Mouse (Mus musculus): ENCODE measurements at regions not wholly inside any gene's neighbourhood (a gene's known extent, or its start where the extent isn't known, plus 50 kb on each side); places are given as distances from the start of the nearest gene placed in this dataset.

DNA sequence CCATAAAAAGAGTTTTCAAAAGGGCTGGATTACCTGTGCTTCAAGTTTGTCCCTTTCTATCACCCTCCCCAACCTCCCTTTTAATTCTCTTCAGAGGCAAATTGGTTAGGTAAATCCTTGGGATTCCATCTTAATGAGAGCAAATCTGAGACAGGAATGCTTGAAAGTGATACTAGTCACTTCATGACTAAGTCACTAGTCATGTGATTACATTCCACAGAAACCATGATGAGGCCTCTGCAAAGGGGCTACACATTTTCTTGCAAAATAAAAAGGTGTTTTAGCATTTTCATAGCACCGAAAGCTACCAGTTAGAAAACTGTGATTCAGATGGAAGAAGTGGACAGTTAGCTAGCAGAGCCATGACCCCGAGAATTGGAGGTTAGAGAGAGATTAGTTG lies 473.0 kb upstream of the Gm9747 start:
- Histone ChIP-seq H3K4me3 (ENCODE audit: low read length) (no peak overlapping the region), H3K27me3 (replicated peaks; ENCODE audit: control insufficient read depth, insufficient read depth, low read length) (no peaks in the 10 kb centered on the region), H3K27ac (ENCODE audit: low read length) (no peak overlapping the region), H3K9me3 (ENCODE audit: control insufficient read depth, low read length) (no peaks in the 10 kb centered on the region), H3K4me1 (ENCODE audit: control insufficient read depth, insufficient read depth, low read length) (no peaks in the 10 kb centered on the region), H3K9ac (ENCODE audit: low read depth, low read length) (no peak overlapping the region), H3K4me2 (ENCODE audit: low read depth, low read length) (no peak overlapping the region), H3K36me3 (ENCODE audit: control insufficient read depth, insufficient read depth, low read length) (no peaks in the 10 kb centered on the region)
- WGBS: 81% methylated on average over 2 of the region's 2 CpGs
- no peak for ATAC-seq

- Histone ChIP-seq H3K9me3 (ENCODE audit: control insufficient read depth, low read length) (no peaks in the 10 kb centered on the region), H3K4me2 (ENCODE audit: low read depth, low read length) (no peak overlapping the region), H3K4me1 (ENCODE audit: control insufficient read depth, insufficient read depth, low read length) (no peaks in the 10 kb centered on the region), H3K27me3 (replicated peaks; ENCODE audit: control insufficient read depth, insufficient read depth, low read length) (no peaks in the 10 kb centered on the region), H3K9ac (ENCODE audit: low read depth, low read length) (no peak overlapping the region), H3K4me3 (ENCODE audit: low read length) (no peak overlapping the region), H3K36me3 (ENCODE audit: control insufficient read depth, insufficient read depth, low read length) (no peaks in the 10 kb centered on the region), H3K27ac (ENCODE audit: low read length) (no peak overlapping the region)
- no peak for ATAC-seq
- 89% methylated on average over 3 of the region's 3 CpGs for WGBS
These were observed 461.2 kb upstream of the Gm9747 start for GRCm38 (mm10) chr1:81771704-81772103.

DNA sequence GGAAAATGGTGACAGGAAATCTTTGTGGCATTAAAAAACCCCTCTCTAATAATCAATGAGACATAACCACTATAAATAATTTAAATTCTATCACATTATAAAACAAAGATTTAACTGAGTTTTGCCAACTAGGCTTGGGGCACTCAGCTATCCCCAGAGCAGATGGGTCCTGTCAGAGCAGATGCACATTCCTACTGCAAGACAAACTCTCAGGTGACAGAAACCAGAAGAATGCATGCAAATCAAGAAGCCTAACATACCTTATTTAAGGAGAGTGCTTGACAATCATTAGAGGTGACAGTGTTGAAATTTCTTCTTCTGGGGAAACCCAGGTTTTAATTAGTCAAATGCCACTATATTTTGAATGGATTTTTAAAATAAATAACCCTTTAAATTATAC lies 452.3 kb upstream of the Gm9747 start:
- H3K4me2 ChIP-seq (ENCODE audit: low read depth, low read length): no peak overlapping the region
- H3K36me3 ChIP-seq (ENCODE audit: control insufficient read depth, insufficient read depth, low read length): no peaks in the 10 kb centered on the region
- H3K9me3 ChIP-seq (ENCODE audit: control insufficient read depth, low read length): no peaks in the 10 kb centered on the region
- H3K9ac ChIP-seq (ENCODE audit: low read depth, low read length): no peak overlapping the region
- H3K27me3 ChIP-seq (replicated peaks; ENCODE audit: control insufficient read depth, insufficient read depth, low read length): no peaks in the 10 kb centered on the region
- no peak for ATAC-seq
- H3K4me1 ChIP-seq (ENCODE audit: control insufficient read depth, insufficient read depth, low read length): no peaks in the 10 kb centered on the region
- no peak overlapping the region for H3K4me3 ChIP-seq (ENCODE audit: low read length)
- H3K27ac ChIP-seq (ENCODE audit: low read length): no peak overlapping the region

- H3K9me3 ChIP-seq (ENCODE audit: control insufficient read depth, low read length): no peaks in the 10 kb centered on the region
- H3K27ac ChIP-seq (ENCODE audit: low read length): no peak overlapping the region
- H3K27me3 ChIP-seq (replicated peaks; ENCODE audit: control insufficient read depth, insufficient read depth, low read length): no peaks in the 10 kb centered on the region
- no peak for ATAC-seq
- H3K4me1 ChIP-seq (ENCODE audit: control insufficient read depth, insufficient read depth, low read length): no peaks in the 10 kb centered on the region
- 65% methylated on average over 1 of the region's 1 CpGs for WGBS
- no peak overlapping the region for H3K9ac ChIP-seq (ENCODE audit: low read depth, low read length)
- no peak overlapping the region for H3K4me3 ChIP-seq (ENCODE audit: low read length)
- H3K36me3 ChIP-seq (ENCODE audit: control insufficient read depth, insufficient read depth, low read length): no peaks in the 10 kb centered on the region
- H3K4me2 ChIP-seq (ENCODE audit: low read depth, low read length): no peak overlapping the region
These were observed 448.6 kb upstream of the Gm9747 start for GRCm38 (mm10) chr1:81784305-81784704.

GRCm38 (mm10) chr1:81794771-81795170 lies 438.1 kb upstream of the Gm9747 start:
- ATAC-seq: no peak
- no peak overlapping the region for H3K4me3 ChIP-seq (ENCODE audit: low read length)
- no peak overlapping the region for H3K9ac ChIP-seq (ENCODE audit: low read depth, low read length)
- no peaks in the 10 kb centered on the region for H3K36me3 ChIP-seq (ENCODE audit: control insufficient read depth, insufficient read depth, low read length)
- H3K4me1 ChIP-seq (ENCODE audit: control insufficient read depth, insufficient read depth, low read length): no peaks in the 10 kb centered on the region
- no peak overlapping the region for H3K4me2 ChIP-seq (ENCODE audit: low read depth, low read length)
- 70% methylated on average over 2 of the region's 2 CpGs for WGBS
- H3K9me3 ChIP-seq (ENCODE audit: control insufficient read depth, low read length): no peaks in the 10 kb centered on the region
- no peaks in the 10 kb centered on the region for H3K27me3 ChIP-seq (replicated peaks; ENCODE audit: control insufficient read depth, insufficient read depth, low read length)
- H3K27ac ChIP-seq (ENCODE audit: low read length): no peak overlapping the region

DNA sequence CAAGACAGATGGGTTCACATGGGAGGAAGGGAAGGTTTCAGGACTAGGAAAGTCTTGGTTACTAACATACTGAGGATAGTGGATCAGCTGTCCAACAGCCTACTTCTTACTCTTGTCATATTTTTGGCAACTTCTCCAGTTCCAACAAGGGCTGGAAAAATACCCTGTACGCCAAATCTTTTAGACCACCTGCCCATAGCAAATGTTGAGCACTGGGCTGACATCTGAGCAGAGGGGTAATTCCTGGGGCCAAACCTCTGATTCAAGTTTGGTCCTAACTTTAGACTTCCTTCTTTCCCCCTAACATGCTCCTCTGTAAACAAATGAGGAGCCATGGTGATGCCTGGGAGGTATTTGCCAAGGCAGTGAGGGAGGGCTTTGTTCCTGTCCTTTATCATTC lies 437.5 kb upstream of the Gm9747 start:
- H3K27me3 ChIP-seq (replicated peaks; ENCODE audit: control insufficient read depth, insufficient read depth, low read length): no peaks in the 10 kb centered on the region
- no peak overlapping the region for H3K9ac ChIP-seq (ENCODE audit: low read depth, low read length)
- H3K27ac ChIP-seq (ENCODE audit: low read length): no peak overlapping the region
- H3K9me3 ChIP-seq (ENCODE audit: control insufficient read depth, low read length): no peaks in the 10 kb centered on the region
- no peak overlapping the region for H3K4me2 ChIP-seq (ENCODE audit: low read depth, low read length)
- H3K4me3 ChIP-seq (ENCODE audit: low read length): no peak overlapping the region
- WGBS: 88% methylated on average over 1 of the region's 1 CpGs
- no peak for ATAC-seq
- H3K36me3 ChIP-seq (ENCODE audit: control insufficient read depth, insufficient read depth, low read length): no peaks in the 10 kb centered on the region
- H3K4me1 ChIP-seq (ENCODE audit: control insufficient read depth, insufficient read depth, low read length): no peaks in the 10 kb centered on the region

- Histone ChIP-seq H3K27ac (ENCODE audit: low read length) (no peak overlapping the region), H3K9ac (ENCODE audit: low read depth, low read length) (no peak overlapping the region), H3K36me3 (ENCODE audit: control insufficient read depth, insufficient read depth, low read length) (no peaks in the 10 kb centered on the region), H3K4me1 (ENCODE audit: control insufficient read depth, insufficient read depth, low read length) (no peaks in the 10 kb centered on the region), H3K4me3 (ENCODE audit: low read length) (no peak overlapping the region), H3K27me3 (replicated peaks; ENCODE audit: control insufficient read depth, insufficient read depth, low read length) (no peaks in the 10 kb centered on the region), H3K4me2 (ENCODE audit: low read depth, low read length) (no peak overlapping the region), H3K9me3 (ENCODE audit: control insufficient read depth, low read length) (no peaks in the 10 kb centered on the region)
- ATAC-seq: no peak
These were observed 421.3 kb upstream of the Gm9747 start for GRCm38 (mm10) chr1:81811591-81811990.

GRCm38 (mm10) chr1:81818884-81819283 lies 414.0 kb upstream of the Gm9747 start:
- H3K9me3 ChIP-seq (ENCODE audit: control insufficient read depth, low read length): no peaks in the 10 kb centered on the region
- H3K27ac ChIP-seq (ENCODE audit: low read length): no peak overlapping the region
- no peak overlapping the region for H3K4me3 ChIP-seq (ENCODE audit: low read length)
- ATAC-seq: no peak
- no peaks in the 10 kb centered on the region for H3K4me1 ChIP-seq (ENCODE audit: control insufficient read depth, insufficient read depth, low read length)
- H3K4me2 ChIP-seq (ENCODE audit: low read depth, low read length): no peak overlapping the region
- no peaks in the 10 kb centered on the region for H3K27me3 ChIP-seq (replicated peaks; ENCODE audit: control insufficient read depth, insufficient read depth, low read length)
- no peak overlapping the region for H3K9ac ChIP-seq (ENCODE audit: low read depth, low read length)
- no peaks in the 10 kb centered on the region for H3K36me3 ChIP-seq (ENCODE audit: control insufficient read depth, insufficient read depth, low read length)

DNA sequence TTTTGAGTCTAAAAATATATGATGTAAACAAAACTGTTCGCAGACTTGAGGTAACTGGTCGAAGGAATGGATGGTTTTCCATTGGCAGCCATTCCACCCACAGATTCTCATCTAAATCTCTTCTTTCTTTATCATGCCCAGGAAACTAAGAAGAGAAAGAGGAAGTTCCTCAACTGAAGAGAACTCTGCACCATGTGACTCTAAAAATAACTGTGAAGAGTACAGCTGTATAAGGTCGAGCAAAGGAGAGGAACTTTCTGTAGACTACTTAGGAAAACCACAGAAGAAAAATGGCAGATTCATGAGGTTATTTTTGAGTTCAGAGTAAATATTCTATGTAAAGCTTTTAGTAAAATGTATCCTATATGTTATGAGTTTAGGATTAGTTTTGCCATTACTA lies 390.9 kb upstream of the Gm9747 start:
- no peak for ATAC-seq
- no peaks in the 10 kb centered on the region for H3K9me3 ChIP-seq (ENCODE audit: control insufficient read depth, low read length)
- H3K4me2 ChIP-seq (ENCODE audit: low read depth, low read length): no peak overlapping the region
- no peak overlapping the region for H3K27ac ChIP-seq (ENCODE audit: low read length)
- 82% methylated on average over 3 of the region's 3 CpGs for WGBS
- H3K27me3 ChIP-seq (replicated peaks; ENCODE audit: control insufficient read depth, insufficient read depth, low read length): no peaks in the 10 kb centered on the region
- no peaks in the 10 kb centered on the region for H3K4me1 ChIP-seq (ENCODE audit: control insufficient read depth, insufficient read depth, low read length)
- H3K9ac ChIP-seq (ENCODE audit: low read depth, low read length): no peak overlapping the region
- H3K36me3 ChIP-seq (ENCODE audit: control insufficient read depth, insufficient read depth, low read length): no peaks in the 10 kb centered on the region
- H3K4me3 ChIP-seq (ENCODE audit: low read length): no peak overlapping the region

GRCm38 (mm10) chr1:81850462-81851144 lies 382.3 kb upstream of the Gm9747 start:
- no peak overlapping the region for H3K4me2 ChIP-seq (ENCODE audit: low read depth, low read length)
- no peaks in the 10 kb centered on the region for H3K36me3 ChIP-seq (ENCODE audit: control insufficient read depth, insufficient read depth, low read length)
- no peak overlapping the region for H3K9ac ChIP-seq (ENCODE audit: low read depth, low read length)
- no peak overlapping the region for H3K4me3 ChIP-seq (ENCODE audit: low read length)
- 87% methylated on average over 6 of the region's 6 CpGs for WGBS
- no peak overlapping the region for H3K27ac ChIP-seq (ENCODE audit: low read length)
- no peak for ATAC-seq
- H3K4me1 ChIP-seq (ENCODE audit: control insufficient read depth, insufficient read depth, low read length): no peaks in the 10 kb centered on the region
- no peaks in the 10 kb centered on the region for H3K9me3 ChIP-seq (ENCODE audit: control insufficient read depth, low read length)
- no peaks in the 10 kb centered on the region for H3K27me3 ChIP-seq (replicated peaks; ENCODE audit: control insufficient read depth, insufficient read depth, low read length)

Data from intestine, embryonic 16.5 days (tissue).